Mouse (Mus musculus) cerebellum, adult 2 months (tissue): ENCODE measurements around the gene Agpat2.

ENCODE experiments used
- CTCF ChIP-seq: fragments of 200-500 bp; IDR thresholded peaks from 2 replicates; pipeline ENCODE4 v1.5.1; 2011; ENCODE audit warnings: low read depth, mild to moderate bottlenecking, control low read depth, low read length, moderate library complexity, borderline replicate concordance; ENCODE audit not compliant: insufficient read depth
- POLR2A ChIP-seq: fragments of 200-500 bp; IDR thresholded peaks from 2 replicates; pipeline ENCODE4 v1.6.1; 2011; ENCODE audit warnings: low read length, control low read depth, borderline replicate concordance; ENCODE audit not compliant: insufficient read depth

DNA sequence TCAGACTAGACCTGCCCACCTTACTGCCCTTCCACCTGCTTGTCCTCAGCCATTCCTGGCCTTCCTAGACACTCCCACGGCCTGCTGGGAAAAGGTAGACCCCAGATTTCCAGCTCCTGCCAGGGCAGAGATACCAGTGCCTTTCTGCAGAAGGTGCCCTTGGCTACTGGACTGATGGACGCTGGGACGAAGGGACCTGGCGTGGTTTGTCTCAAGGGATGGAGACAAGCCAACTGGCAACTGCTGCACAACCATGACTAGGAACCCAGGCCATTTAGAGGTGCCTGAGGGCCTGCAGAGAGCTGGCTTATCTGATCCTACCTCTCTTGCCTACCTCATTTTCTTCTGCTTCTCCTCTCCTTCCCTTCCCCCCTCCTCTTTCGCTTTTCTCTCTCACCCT is 10.7 kb upstream of the Agpat2 start:
- no peak for TF ChIP-seq POLR2A
- TF ChIP-seq CTCF: no peak
